Mouse (Mus musculus) midbrain, embryonic 14.5 days (tissue): ENCODE measurements around the gene Mtmr12. TPM values are rescaled to one million over a fixed set of nuclear protein-coding genes. Genes with fewer than 3 reads are reported as not detected.
A peak's percentile ranks its signal among the peaks of the same experiment; 100 is the strongest.

ENCODE experiments used
- ATAC-seq: fragments of 200-750 bp; cut with Nextera tagmentation; 2 replicates; pipeline ENCODE4 v1.8.0; 2017; ENCODE audit warnings: moderate number of reproducible peaks, moderate library complexity; ENCODE audit not compliant: low FRiP score, low TSS enrichment
- DNase-seq: peaks from one replicate; pipeline ENCODE4 v3.0.0-alpha.2; 2015
- H3K27ac ChIP-seq: fragments of 300-500 bp; sonication (generic); replicated peaks from 2 replicates; pipeline ENCODE4 v1.5.1; 2014; ENCODE audit warnings: mild to moderate bottlenecking, low read depth, low read length, moderate library complexity
- H3K27me3 ChIP-seq: fragments of 300-500 bp; sonication (generic); 2 replicates; pipeline ENCODE4 v1.6.1; 2014; ENCODE audit warnings: low read length, control low read depth, mixed read lengths; ENCODE audit not compliant: control insufficient read depth, insufficient read depth
- H3K36me3 ChIP-seq: fragments of 300-500 bp; sonication (generic); 2 replicates; pipeline ENCODE4 v1.6.1; 2014; ENCODE audit warnings: low read length, control low read depth; ENCODE audit not compliant: control insufficient read depth, insufficient read depth
- H3K4me1 ChIP-seq: fragments of 300-500 bp; sonication (generic); 2 replicates; pipeline ENCODE4 v1.6.1; 2014; ENCODE audit warnings: mild to moderate bottlenecking, antibody characterized with exemption, low read length, control low read depth; ENCODE audit not compliant: control insufficient read depth, insufficient read depth
- H3K4me2 ChIP-seq: fragments of 300-500 bp; sonication (generic); 2 replicates; pipeline ENCODE4 v1.6.1; 2014; ENCODE audit warnings: mild to moderate bottlenecking, low read length, moderate library complexity
- H3K4me3 ChIP-seq: fragments of 300-500 bp; sonication (generic); replicated peaks from 2 replicates; pipeline ENCODE4 v1.5.1; 2014; ENCODE audit warnings: low read depth, low read length
- H3K9ac ChIP-seq: fragments of 300-500 bp; sonication (generic); replicated peaks from 2 replicates; pipeline ENCODE4 v1.6.1; 2014; ENCODE audit warnings: mild to moderate bottlenecking, low read length, moderate library complexity
- H3K9me3 ChIP-seq: fragments of 300-500 bp; sonication (generic); 2 replicates; pipeline ENCODE4 v1.6.1; 2016; ENCODE audit warnings: low read length, control low read depth, mixed read lengths; ENCODE audit not compliant: control insufficient read depth
- WGBS: fragments of 180-500 bp; shearing (Covaris S2); extraction: QIAGEN DNeasy Blood & Tissue Kit; methylation state at CpG from one replicate; pipeline ENCODE4 v1.1.7; 2014; 5-methylcytosine and 5-hydroxymethylcytosine counted together
- polyA plus RNA-seq: library from polyadenylated mRNA; unstranded; fragments of >200 nt; fragmentation: Nextera tagmentation; extraction: Ambion mirVana; gene quantifications from 2 replicates; pipeline ENCODE4 v1.2.1, GENCODE M21; 2014

Gene Mtmr12
- polyA plus RNA-seq, 1 experiment from 2014 or later = 9.0 TPM

DNA sequence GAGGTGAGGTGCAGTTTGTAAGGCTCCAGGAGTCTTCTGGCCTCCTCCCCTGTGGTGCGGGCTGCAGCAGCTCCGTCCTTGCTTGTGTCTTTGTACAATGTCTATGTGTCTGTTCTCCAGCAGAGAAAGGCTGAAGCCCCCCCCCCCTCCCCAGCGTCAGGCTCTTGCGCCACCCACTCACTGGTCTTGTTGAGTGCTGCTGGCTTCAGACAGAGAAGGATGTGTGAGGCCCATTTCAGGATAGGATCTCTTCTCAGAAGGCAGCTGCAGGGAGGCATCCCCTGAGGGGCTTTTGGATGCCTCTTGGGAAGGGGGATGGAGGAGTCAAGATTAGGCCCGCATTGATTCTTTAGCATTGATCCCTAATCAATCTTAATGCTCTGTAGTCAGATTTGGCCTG is 13.0 kb downstream of the Mtmr12 start:
- H3K27me3 ChIP-seq = no peaks in the 10 kb centered on the region
- 29% methylated on average over 5 of the region's 5 CpGs for WGBS
- no peak overlapping the region for H3K27ac ChIP-seq
- no peak overlapping the region for H3K4me3 ChIP-seq
- no peaks in the 10 kb centered on the region for H3K9me3 ChIP-seq
- ATAC-seq (no peak), DNase-seq (no peak)
- H3K4me1 ChIP-seq = peaks cover 8% of the 10 kb centered on the region; the same call in 1 of the 2 replicates
- no peak overlapping the region for H3K9ac ChIP-seq
- no peaks in the 10 kb centered on the region for H3K36me3 ChIP-seq
- no peak overlapping the region for H3K4me2 ChIP-seq

- Histone ChIP-seq H3K4me2 (no peak overlapping the region), H3K36me3 (no peaks in the 10 kb centered on the region), H3K4me1 (peaks cover 11% of the 10 kb centered on the region; the same call in 1 of the 2 replicates), H3K9ac (no peak overlapping the region), H3K27me3 (no peaks in the 10 kb centered on the region), H3K9me3 (no peaks in the 10 kb centered on the region), H3K27ac (no peak overlapping the region), H3K4me3 (no peak overlapping the region)
- ATAC-seq (no peak), DNase-seq (no peak)
- 97% methylated on average over 11 of the region's 11 CpGs for WGBS
Measured at GRCm38 (mm10) chr15:12218583-12219382, 14.0 kb downstream of the Mtmr12 start.

GRCm38 (mm10) chr15:12221131-12221530 is 16.3 kb downstream of the Mtmr12 start:
- H3K27ac ChIP-seq = no peak overlapping the region
- DNase-seq = no peak

DNA sequence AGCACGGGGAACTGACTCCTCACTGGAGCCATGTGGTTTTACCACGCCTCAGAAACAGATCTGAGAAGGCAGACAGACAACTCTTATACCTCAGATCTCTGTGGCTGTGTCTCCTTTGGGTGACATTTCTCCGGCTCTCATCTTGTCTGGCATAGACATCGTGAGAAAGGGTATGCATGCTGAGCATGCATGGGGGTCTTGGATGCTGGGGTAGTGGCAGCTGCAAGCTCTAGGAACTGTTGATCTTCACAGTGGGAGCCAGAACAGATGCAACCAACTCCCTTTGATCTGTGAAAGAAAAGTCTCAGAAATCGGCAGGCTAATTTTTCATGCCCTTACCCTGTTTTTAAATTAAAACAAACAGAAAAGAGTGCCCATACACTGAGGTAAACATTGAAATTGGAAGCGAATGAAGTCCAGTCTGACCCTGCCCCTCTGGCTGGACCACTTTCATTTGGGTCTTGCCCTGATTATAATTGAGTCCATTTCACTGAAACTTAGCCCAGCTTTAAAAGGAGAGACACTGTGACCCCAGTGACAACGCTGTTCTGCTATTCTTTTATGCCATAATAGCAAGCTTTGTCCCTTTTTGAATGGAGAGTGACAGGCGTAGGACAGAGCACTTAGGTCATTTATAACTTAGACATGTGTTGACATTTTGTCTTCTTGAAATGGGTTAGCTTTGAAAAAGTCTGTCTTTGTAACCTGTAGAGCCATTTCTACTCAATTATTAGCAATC is 17.9 kb downstream of the Mtmr12 start:
- Histone ChIP-seq H3K27me3 (no peaks in the 10 kb centered on the region), H3K4me3 (no peak overlapping the region), H3K36me3 (no peaks in the 10 kb centered on the region), H3K9me3 (no peaks in the 10 kb centered on the region), H3K4me1 (peaks cover 11% of the 10 kb centered on the region; the same call in 1 of the 2 replicates), H3K27ac (0 out of 2 replicates have a peak overlapping the region, but pooled peaks have one; percentile 37), H3K9ac (no peak overlapping the region), H3K4me2 (no peak overlapping the region)
- 11% methylated on average over 8 of the region's 8 CpGs for WGBS
- no peak for DNase-seq
- ATAC-seq = no peak

More at GRCm38 (mm10) chr15:12221131-12221530, 16.3 kb downstream of the Mtmr12 start:
- H3K4me2 ChIP-seq = no peak overlapping the region
- H3K4me1 ChIP-seq = peaks cover 11% of the 10 kb centered on the region; the same call in 1 of the 2 replicates
- no peaks in the 10 kb centered on the region for H3K9me3 ChIP-seq
- H3K27me3 ChIP-seq = no peaks in the 10 kb centered on the region
- no peak overlapping the region for H3K9ac ChIP-seq
- no peaks in the 10 kb centered on the region for H3K36me3 ChIP-seq
- ATAC-seq = no peak
- no peak overlapping the region for H3K4me3 ChIP-seq
- 83% methylated on average over 13 of the region's 13 CpGs for WGBS

- H3K4me1 ChIP-seq = peaks cover 11% of the 10 kb centered on the region; the same call in 1 of the 2 replicates
- no peak overlapping the region for H3K9ac ChIP-seq
- no peaks in the 10 kb centered on the region for H3K27me3 ChIP-seq
- no peak overlapping the region for H3K4me3 ChIP-seq
- H3K4me2 ChIP-seq = no peak overlapping the region
- 53% methylated on average over 6 of the region's 6 CpGs for WGBS
- H3K27ac ChIP-seq = no peak overlapping the region
- no peaks in the 10 kb centered on the region for H3K36me3 ChIP-seq
- H3K9me3 ChIP-seq = no peaks in the 10 kb centered on the region
- DNase-seq (no peak), ATAC-seq (no peak)
Measured at GRCm38 (mm10) chr15:12223393-12223792, 18.6 kb downstream of the Mtmr12 start.

GRCm38 (mm10) chr15:12224239-12224638 is 19.4 kb downstream of the Mtmr12 start:
- Histone ChIP-seq H3K9ac (no peak overlapping the region), H3K27me3 (no peaks in the 10 kb centered on the region), H3K4me3 (no peak overlapping the region), H3K4me1 (peaks cover 11% of the 10 kb centered on the region; the same call in 1 of the 2 replicates), H3K27ac (no peak overlapping the region), H3K9me3 (no peaks in the 10 kb centered on the region), H3K36me3 (no peaks in the 10 kb centered on the region), H3K4me2 (no peak overlapping the region)
- DNase-seq (no peak), ATAC-seq (no peak)
- 91% methylated on average over 2 of the region's 2 CpGs for WGBS

DNA sequence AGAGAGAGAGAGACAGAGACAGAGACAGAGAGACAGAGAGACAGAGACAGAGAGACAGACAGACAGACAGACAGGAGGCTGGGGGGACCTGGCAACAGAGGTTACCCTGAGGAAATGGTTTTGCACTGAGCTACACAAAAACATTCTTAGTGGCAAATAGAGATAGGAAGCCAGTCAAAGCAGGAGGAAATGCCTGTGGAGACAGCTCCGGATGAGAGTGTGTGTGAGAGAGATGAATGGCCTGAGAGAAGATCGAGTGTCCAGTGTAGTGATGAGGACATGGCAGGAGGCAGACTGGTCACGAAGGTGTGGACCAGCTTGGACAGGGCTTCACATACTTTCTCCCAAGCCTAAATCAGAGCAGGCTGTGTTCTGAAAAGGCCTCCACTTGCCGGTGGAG is 20.2 kb downstream of the Mtmr12 start:
- Histone ChIP-seq H3K9ac (no peak overlapping the region), H3K4me1 (peaks cover 11% of the 10 kb centered on the region; the same call in 1 of the 2 replicates), H3K4me3 (no peak overlapping the region), H3K9me3 (no peaks in the 10 kb centered on the region), H3K27ac (no peak overlapping the region), H3K4me2 (no peak overlapping the region), H3K36me3 (no peaks in the 10 kb centered on the region), H3K27me3 (no peaks in the 10 kb centered on the region)
- 77% methylated on average over 4 of the region's 4 CpGs for WGBS
- no peak for ATAC-seq
- DNase-seq = no peak

DNA sequence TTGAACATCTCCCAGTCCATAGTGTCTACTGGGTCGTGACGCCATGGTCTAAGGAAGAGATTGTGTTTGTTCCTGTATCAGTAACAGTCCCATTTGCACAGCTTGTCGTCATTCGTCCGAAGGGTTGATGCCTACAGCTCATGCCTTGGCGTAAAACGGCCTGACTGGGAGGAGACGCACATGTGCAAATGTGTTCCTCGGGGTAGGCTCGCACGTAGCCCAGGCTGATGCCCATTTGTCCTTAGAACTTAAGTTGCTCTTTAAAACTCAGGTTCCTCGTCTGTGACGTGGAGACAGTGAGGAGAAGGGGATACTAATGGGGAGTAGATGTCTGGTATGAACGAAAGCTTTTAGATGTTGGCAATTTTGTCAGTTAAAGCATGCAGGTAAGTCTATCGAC is 22.1 kb downstream of the Mtmr12 start:
- ATAC-seq = no peak
- Histone ChIP-seq H3K4me2 (no peak overlapping the region), H3K27me3 (no peaks in the 10 kb centered on the region), H3K36me3 (no peaks in the 10 kb centered on the region), H3K9ac (no peak overlapping the region), H3K4me1 (peaks cover 11% of the 10 kb centered on the region; the same call in 1 of the 2 replicates), H3K9me3 (no peaks in the 10 kb centered on the region), H3K4me3 (no peak overlapping the region), H3K27ac (no peak overlapping the region)
- WGBS = 96% methylated on average over 15 of the region's 15 CpGs
- no peak for DNase-seq
